Mouse (Mus musculus): Measurements from ENCODE around the gene Olfr314.

DNA sequence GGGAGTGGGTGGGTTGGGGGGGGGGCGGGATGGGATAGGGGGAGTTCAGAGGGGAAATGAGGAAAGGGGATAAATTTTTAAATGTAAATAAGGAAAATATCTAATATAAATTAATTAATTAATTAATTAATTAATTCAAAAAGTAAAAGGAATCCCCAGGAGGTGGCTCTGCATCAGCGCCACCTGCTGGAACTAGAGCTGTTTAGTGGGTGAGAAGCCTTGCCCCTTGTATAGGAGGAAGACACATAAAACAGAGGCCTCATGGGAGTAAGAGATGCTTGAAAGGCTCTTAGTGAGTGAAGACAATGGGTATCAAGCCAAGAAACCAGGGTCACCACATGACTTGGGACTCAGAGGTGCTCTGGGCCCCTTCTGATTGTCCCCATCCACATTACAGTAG lies 13.1 kb downstream of the Olfr314 start:
- TF ChIP-seq POLR2AphosphoS5 (IDR thresholded peaks at IDR 0.05; ENCODE audit: insufficient replicate concordance, low read depth, low read length) (no peak), GATA2 (IDR thresholded peaks at IDR 0.05; ENCODE audit: borderline replicate concordance, low read depth, low read length) (no peak), CTCF (IDR thresholded peaks at IDR 0.05; ENCODE audit: low read depth, low read length) (0 out of 2 replicates have a peak, but pooled peaks have one; percentile 6), GATA1 (IDR thresholded peaks at IDR 0.05; ENCODE audit: borderline replicate concordance, low read length) (no peak), TAL1 (conservative IDR thresholded peaks at IDR 0.05; ENCODE audit: low read depth, low read length) (no peak)

All from G1E (cell line).